Comparison of ENCODE assay signal across 24 mouse cellular contexts in genomic region chr1:79654948-79655347, GRCm38 (mm10). TPM values are rescaled to one million over a fixed set of nuclear protein-coding genes. Genes with fewer than 3 reads are reported as not detected.
DNase-seq lines count a peak whose midpoint lies in the region; ATAC-seq lines count a peak whose summit lies in the region.
"Had no signal": no experiment of that assay in that cellular context is flagged by ENCODE, and none has a peak within 500 bp of the region (broad histone marks: within the 10 kb centered on the region; RNA-seq: fewer than 3 reads in every experiment).

No protein-coding gene starts in this region.

- no peak overlapping the region for H3K4me3 ChIP-seq in lung, embryonic 16.5 days (ENCODE audit: low read length)
- H3K4me3 ChIP-seq: embryonic facial prominence, embryonic 12.5 days; embryonic facial prominence, embryonic 15.5 days; gastrocnemius, adult 2 months; heart, adult 2 months; heart, embryonic 10.5 days; heart, embryonic 13.5 days; hindbrain, embryonic 12.5 days; hindbrain, embryonic 15.5 days had no signal

- H3K9ac ChIP-seq in lung, embryonic 16.5 days (ENCODE audit: low read length): no peak overlapping the region
- H3K9ac ChIP-seq: embryonic facial prominence, embryonic 12.5 days; embryonic facial prominence, embryonic 15.5 days; forebrain, postnatal 0 days; heart, embryonic 13.5 days; hindbrain, embryonic 12.5 days; hindbrain, embryonic 15.5 days had no signal

- H3K36me3 ChIP-seq in lung, embryonic 16.5 days (ENCODE audit: control insufficient read depth, insufficient read depth, low read length): no peaks in the 10 kb centered on the region
- H3K36me3 ChIP-seq: embryonic facial prominence, embryonic 12.5 days; embryonic facial prominence, embryonic 15.5 days; heart, embryonic 10.5 days; heart, embryonic 13.5 days; hindbrain, embryonic 12.5 days; hindbrain, embryonic 15.5 days had no signal

- H3K27ac ChIP-seq in lung, embryonic 16.5 days (ENCODE audit: low read length): no peak overlapping the region
- H3K27ac ChIP-seq: embryonic facial prominence, embryonic 12.5 days; embryonic facial prominence, embryonic 15.5 days; gastrocnemius, adult 2 months; heart, adult 2 months; heart, embryonic 10.5 days; heart, embryonic 13.5 days; hindbrain, embryonic 12.5 days; hindbrain, embryonic 15.5 days had no signal

- peak; percentile 72 for ATAC-seq in lung, embryonic 16.5 days (ENCODE audit: low read depth)
- ATAC-seq: activated CD4-positive, CD25-positive, alpha-beta regulatory T cell, adult 4 months; forebrain, embryonic 14.5 days; forebrain, postnatal 0 days had no signal

- no peak overlapping the region for H3K4me2 ChIP-seq in lung, embryonic 16.5 days (ENCODE audit: low read depth, low read length)
- H3K4me2 ChIP-seq: embryonic facial prominence, embryonic 12.5 days; embryonic facial prominence, embryonic 15.5 days; heart, embryonic 13.5 days; hindbrain, embryonic 12.5 days; hindbrain, embryonic 15.5 days had no signal

- no peaks in the 10 kb centered on the region for H3K27me3 ChIP-seq in lung, embryonic 16.5 days (ENCODE audit: control insufficient read depth, insufficient read depth, low read depth, low read length)
- H3K27me3 ChIP-seq: embryonic facial prominence, embryonic 12.5 days; embryonic facial prominence, embryonic 15.5 days; heart, embryonic 13.5 days; hindbrain, embryonic 12.5 days; hindbrain, embryonic 15.5 days had no signal

- intact Hi-C loops in heart, postnatal 36 days (cut with DNase I): no loop called here

- no peaks in the 10 kb centered on the region for H3K9me3 ChIP-seq in lung, embryonic 16.5 days (ENCODE audit: control insufficient read depth, low read length)
- H3K9me3 ChIP-seq: embryonic facial prominence, embryonic 12.5 days; embryonic facial prominence, embryonic 15.5 days; heart, embryonic 10.5 days; heart, embryonic 13.5 days; hindbrain, embryonic 12.5 days; hindbrain, embryonic 15.5 days had no signal

- 94% methylated on average over 2 of the region's 2 CpGs for WGBS in lung, embryonic 16.5 days

- DNase-seq in heart, adult 11 months: peak; percentile 11
- DNase-seq in heart, postnatal 36 days: no peak
- no peak for DNase-seq in lung, postnatal 14 days
- DNase-seq in lung, postnatal 25 days (ENCODE audit: low spot score): peak; percentile 40
- no peak for DNase-seq in cerebellum, adult 18-20 months
- DNase-seq: adrenal gland, adult 8-10 months; adrenal gland, postnatal 25 days; cerebellum, adult 11-12 months; cerebellum, adult 9-11 months; cerebellum, postnatal 25 days; forebrain, postnatal 0 days; gastrocnemius, adult 2 months; gastrocnemius, postnatal 25 days; heart, adult 2 months; heart, postnatal 14 days had no signal

- no peaks in the 10 kb centered on the region for H3K4me1 ChIP-seq in lung, embryonic 16.5 days (replicated peaks; ENCODE audit: control insufficient read depth, insufficient read depth, low read length)
- H3K4me1 ChIP-seq: embryonic facial prominence, embryonic 12.5 days; embryonic facial prominence, embryonic 15.5 days; heart, embryonic 10.5 days; hindbrain, embryonic 12.5 days; hindbrain, embryonic 15.5 days had no signal

RNA-seq across cellular contexts. Expression of gene Ap1s3, which starts 16.8 kb away (rescaled TPM):
- under 1 TPM; 0.16 to 0.36 TPM for total RNA-seq in heart, postnatal 36 days (2021)
- 0.41 and 1.1 TPM in 2 replicates for polyA plus RNA-seq in lung, embryonic 16.5 days (2015; fragmentation: Nextera tagmentation; extraction: Ambion mirVana)
- total RNA-seq: gastrocnemius, adult 2 months; gastrocnemius, postnatal 25 days had no signal

Comparison
In these comparisons a context has a peak if more than half of its experiments do, and no peak if none do; other contexts are left out.
1. DNase-seq: peak in heart, adult 11 months (single experiment) and lung, postnatal 25 days (single experiment); none in heart, postnatal 36 days (0 of 2), lung, postnatal 14 days (single experiment) and cerebellum, adult 18-20 months (0 of 2).